Mouse (Mus musculus): Measurements from ENCODE around the gene Mettl21e. TPM values are rescaled to one million over a fixed set of nuclear protein-coding genes. Genes with fewer than 3 reads are reported as not detected.
"Not testable (repeated sequence)": the region's sequence is repeated elsewhere in the genome, so short reads cannot be mapped to it uniquely, and the experiment has no call there.

Gene Mettl21e
- polyA plus RNA-seq (2016; fragmentation: Nextera tagmentation; extraction: Ambion mirVana) = not detected in 2 replicates

DNA sequence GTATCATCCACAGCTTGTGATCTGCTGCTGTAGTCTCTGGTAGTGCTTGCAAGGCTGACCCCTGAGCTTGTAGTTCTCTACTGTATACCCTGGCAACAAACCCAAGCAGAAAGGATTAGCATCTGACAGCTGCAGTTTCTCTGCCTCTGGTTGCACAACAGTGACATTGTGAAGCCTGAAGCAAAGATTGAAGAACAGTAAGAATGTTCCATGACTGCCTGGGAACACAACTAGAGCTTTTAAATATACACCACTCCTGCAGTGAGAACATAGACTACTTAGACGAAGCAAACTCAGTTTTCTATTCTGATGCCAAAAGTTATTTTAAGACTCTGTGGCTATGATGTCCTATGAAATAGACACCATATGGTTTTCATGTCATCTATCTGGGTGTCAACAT, at the start of gene Mettl21e:
Gene Mettl21e, minus strand, starts transcription at position 86 of the 400 bp plus-strand sequence.
- DNase-seq (ENCODE audit: extremely low spot score, low spot score) = no peak
- Histone ChIP-seq H3K27ac (no peak within 1 kb of the TSS), H3K36me3 (replicated peaks) (no peaks in the 10 kb centered on the region), H3K4me3 (no peak within 1 kb of the TSS), H3K4me1 (no peaks in the 10 kb centered on the region), H3K9me3 (no peaks in the 10 kb centered on the region), H3K27me3 (ENCODE audit: poor library complexity, severe bottlenecking) (no peaks in the 10 kb centered on the region)
- WGBS = 84% methylated on average over 1 of the region's 1 CpGs

DNA sequence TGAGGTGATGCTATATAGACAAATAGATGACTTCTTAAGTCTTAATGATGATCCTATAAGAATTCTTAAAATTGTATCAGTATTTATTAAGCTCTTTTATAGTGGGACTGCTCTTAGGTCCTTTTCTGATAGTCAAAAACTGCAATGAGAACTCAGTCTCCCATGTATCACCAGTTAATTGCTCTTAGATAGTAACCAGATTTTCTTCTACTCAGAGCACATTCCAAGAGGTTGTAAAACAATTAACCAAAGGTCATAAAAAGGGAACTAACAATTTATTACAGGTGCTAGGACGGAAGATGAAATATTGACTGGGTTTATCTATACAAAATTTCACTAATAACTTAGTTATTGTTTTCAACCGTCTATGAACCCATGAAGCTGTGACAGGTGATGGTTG, 21.7 kb upstream of the Mettl21e start:
- H3K36me3 ChIP-seq (replicated peaks); H3K9me3 ChIP-seq; H3K27ac ChIP-seq; DNase-seq (ENCODE audit: extremely low spot score, low spot score); H3K27me3 ChIP-seq (ENCODE audit: poor library complexity, severe bottlenecking); H3K4me3 ChIP-seq; H3K4me1 ChIP-seq: not testable (repeated sequence)
- WGBS = 88% methylated on average over 2 of the region's 2 CpGs

DNA sequence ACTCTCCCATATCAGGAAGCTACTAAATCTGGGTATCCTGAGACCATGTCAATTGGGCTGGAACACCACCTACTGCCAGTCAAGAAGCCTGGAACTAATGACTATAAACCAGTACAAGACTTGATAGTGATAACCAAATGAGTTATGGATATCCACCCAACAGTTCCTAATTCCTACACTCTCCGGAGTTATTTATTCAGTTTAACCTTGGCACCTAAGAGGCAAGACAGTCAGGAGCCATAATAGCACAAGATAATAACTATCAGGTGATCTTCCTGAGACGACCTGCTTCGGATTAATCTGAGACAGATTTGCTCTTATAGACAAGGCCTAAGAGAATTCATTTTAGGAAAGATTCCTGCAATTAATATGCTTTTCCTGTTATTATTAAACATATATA, 21.2 kb upstream of the Mettl21e start:
- Histone ChIP-seq H3K4me3 (no peak overlapping the region), H3K9me3 (no peaks in the 10 kb centered on the region), H3K27ac (no peak overlapping the region), H3K4me1 (no peaks in the 10 kb centered on the region), H3K36me3 (replicated peaks) (no peaks in the 10 kb centered on the region), H3K27me3 (ENCODE audit: poor library complexity, severe bottlenecking) (no peaks in the 10 kb centered on the region)
- WGBS = 90% methylated on average over 3 of the region's 3 CpGs
- DNase-seq (ENCODE audit: extremely low spot score, low spot score) = no peak

DNA sequence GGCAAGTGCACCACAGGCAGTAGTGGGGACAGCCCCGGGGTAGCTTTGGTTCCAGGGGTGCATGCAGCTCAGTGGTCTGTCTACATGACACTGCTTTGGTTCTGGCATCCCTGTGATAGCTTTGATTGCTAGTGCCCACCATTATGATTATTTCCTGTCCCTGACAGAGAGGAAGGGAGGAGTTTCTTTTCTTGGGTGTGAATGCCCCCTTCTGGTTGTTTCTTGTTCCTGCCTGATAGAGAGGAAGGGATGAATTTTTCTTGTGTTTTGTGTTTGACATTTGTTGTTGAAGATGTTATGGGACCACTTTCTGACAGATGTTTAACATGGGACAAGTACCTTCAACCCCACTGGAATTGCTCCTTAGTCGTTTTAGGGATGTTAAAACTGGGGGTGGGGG, 18.5 kb upstream of the Mettl21e start:
- Histone ChIP-seq H3K4me3 (no peak overlapping the region), H3K36me3 (replicated peaks) (no peaks in the 10 kb centered on the region), H3K27ac (no peak overlapping the region), H3K4me1 (no peaks in the 10 kb centered on the region), H3K27me3 (ENCODE audit: poor library complexity, severe bottlenecking) (no peaks in the 10 kb centered on the region), H3K9me3 (no peaks in the 10 kb centered on the region)
- DNase-seq (ENCODE audit: extremely low spot score, low spot score) = no peak
- WGBS = 83% methylated on average over 2 of the region's 2 CpGs

DNA sequence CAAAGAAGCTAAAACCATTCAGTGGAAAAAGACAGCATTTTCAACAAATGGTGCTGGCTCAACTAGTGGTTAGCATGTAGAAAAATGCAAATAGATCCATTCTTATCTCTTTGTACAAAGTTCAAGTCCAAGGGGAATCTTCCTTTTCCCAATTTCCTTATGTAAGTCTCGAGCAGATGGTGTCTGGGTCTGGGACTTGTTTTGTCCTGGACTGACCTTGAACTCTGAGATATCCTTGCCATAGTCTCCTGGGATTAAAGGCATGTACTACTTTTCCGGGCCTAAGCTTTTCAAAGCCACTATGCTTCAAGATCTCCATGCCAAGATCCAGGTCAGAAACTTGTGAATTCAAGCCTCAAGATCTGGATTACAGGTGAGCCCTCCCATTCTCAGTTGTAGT, 16.6 kb upstream of the Mettl21e start:
- Histone ChIP-seq H3K27ac (no peak overlapping the region), H3K36me3 (replicated peaks) (no peaks in the 10 kb centered on the region), H3K4me1 (no peaks in the 10 kb centered on the region), H3K27me3 (ENCODE audit: poor library complexity, severe bottlenecking) (no peaks in the 10 kb centered on the region), H3K9me3 (no peaks in the 10 kb centered on the region), H3K4me3 (no peak overlapping the region)
- no peak for DNase-seq (ENCODE audit: extremely low spot score, low spot score)
- WGBS = 79% methylated on average over 2 of the region's 2 CpGs

DNA sequence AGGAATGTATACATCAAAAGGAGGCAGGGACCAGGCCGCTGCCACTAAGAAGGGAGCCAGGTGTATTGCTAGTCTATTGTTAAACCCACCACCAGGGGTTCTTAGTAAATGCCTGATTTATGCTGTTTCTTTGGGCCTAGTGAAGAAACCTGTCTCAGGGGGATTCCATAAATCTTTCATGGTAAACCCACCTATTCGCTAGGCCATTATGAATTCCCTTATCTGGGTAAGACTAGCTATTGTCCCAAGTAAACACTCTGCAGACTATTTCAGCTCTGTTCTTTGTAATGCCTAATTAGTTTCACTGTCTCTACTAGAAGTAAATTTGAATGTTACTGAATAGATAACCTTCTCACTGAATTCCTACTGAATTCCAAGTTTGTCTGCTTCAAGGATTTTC, 15.8 kb upstream of the Mettl21e start:
- DNase-seq (ENCODE audit: extremely low spot score, low spot score); H3K4me3 ChIP-seq; H3K36me3 ChIP-seq (replicated peaks); H3K27me3 ChIP-seq (ENCODE audit: poor library complexity, severe bottlenecking); H3K27ac ChIP-seq; H3K9me3 ChIP-seq; H3K4me1 ChIP-seq: not testable (repeated sequence)
- WGBS = 93% methylated on average over 2 of the region's 2 CpGs

DNA sequence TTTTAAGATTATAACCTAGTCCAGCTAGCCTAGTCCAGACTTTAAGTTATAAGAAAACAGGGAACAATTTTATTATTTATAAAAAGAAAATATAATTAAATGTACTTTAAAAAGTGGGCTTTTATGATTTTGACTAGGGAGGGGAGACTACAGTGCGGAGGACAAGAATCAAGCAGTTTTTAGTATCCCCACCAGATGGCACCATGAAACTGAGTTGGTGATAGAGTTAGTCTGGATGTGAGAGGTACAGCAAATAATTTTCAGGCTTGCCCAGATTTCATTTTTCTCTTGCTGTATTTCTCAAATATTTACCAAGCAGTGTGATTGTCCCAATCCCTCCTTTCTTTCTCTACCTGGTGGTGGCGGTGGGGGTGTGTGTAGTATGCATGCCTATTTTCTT, 10.3 kb upstream of the Mettl21e start:
- H3K27me3 ChIP-seq (ENCODE audit: poor library complexity, severe bottlenecking) = no peaks in the 10 kb centered on the region
- DNase-seq (ENCODE audit: extremely low spot score, low spot score) = no peak
- H3K9me3 ChIP-seq = no peaks in the 10 kb centered on the region
- H3K36me3 ChIP-seq (replicated peaks) = no peaks in the 10 kb centered on the region
- WGBS = 58% methylated on average over 2 of the region's 2 CpGs
- no peaks in the 10 kb centered on the region for H3K4me1 ChIP-seq
- H3K27ac ChIP-seq = no peak overlapping the region
- no peak overlapping the region for H3K4me3 ChIP-seq

DNA sequence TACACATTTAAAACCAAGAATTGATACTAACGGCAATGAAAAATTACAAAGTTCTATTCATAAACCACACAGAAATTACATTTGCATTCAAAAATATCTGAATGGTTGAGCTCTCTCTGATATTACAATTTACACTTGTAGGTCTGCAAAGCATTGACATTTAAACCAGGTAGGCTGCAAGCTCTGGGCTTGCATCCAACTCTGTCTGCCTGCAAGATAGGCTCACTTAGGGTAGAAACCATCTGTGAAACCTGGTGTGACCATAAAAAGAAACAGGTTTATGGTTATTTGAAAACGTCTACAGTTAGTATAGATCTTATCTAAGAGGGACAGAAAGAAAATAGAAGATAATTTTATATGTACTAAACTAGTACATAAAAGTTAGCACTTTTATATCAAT, 1.6 kb downstream of the Mettl21e start:
- H3K4me1 ChIP-seq = no peaks in the 10 kb centered on the region
- 88% methylated on average over 2 of the region's 2 CpGs for WGBS

DNA sequence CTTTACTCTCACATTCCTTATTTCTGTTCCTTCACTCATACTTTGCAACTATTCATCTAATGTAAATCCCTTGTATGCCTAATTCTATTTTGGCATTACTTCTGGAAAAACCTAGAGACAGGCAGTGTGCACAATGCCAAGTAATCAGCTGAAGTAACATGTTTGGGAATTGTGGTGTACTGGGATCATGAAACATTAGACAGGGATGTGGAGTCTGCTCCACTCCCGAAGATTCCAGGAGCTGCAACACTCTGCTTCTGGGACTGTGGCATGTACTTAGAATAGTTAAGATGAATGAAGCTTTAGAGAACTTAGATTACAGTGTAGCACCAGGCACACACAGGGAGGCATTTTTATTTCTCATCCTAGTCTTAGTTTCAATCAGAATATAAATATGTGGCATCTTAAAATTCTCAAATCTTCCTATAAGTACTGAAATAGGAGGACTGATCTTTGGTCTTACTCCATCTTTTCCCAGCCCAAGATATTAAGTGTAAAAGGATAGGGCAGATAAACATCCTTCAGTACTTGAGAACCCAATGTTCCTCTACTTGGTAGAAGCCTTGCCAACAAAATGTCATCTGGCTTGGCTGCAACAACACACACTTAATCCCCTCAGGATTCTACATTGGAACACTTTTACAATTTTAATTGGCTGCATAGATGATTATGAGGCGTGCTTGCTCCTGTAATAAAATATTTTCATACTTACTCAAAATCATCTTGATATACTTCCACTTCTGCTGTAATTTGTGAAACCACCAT, 2.2 kb downstream of the Mettl21e start:
- no peaks in the 10 kb centered on the region for H3K9me3 ChIP-seq
- WGBS = 81% methylated on average over 2 of the region's 2 CpGs
- H3K4me3 ChIP-seq = no peak overlapping the region
- H3K4me1 ChIP-seq = no peaks in the 10 kb centered on the region
- no peaks in the 10 kb centered on the region for H3K27me3 ChIP-seq (ENCODE audit: poor library complexity, severe bottlenecking)
- DNase-seq (ENCODE audit: extremely low spot score, low spot score) = no peak
- no peaks in the 10 kb centered on the region for H3K36me3 ChIP-seq (replicated peaks)
- H3K27ac ChIP-seq = no peak overlapping the region

More for the DNA sequence above, 1.6 kb downstream of the Mettl21e start:
- Histone ChIP-seq H3K4me3 (no peak overlapping the region), H3K27me3 (ENCODE audit: poor library complexity, severe bottlenecking) (no peaks in the 10 kb centered on the region), H3K36me3 (replicated peaks) (no peaks in the 10 kb centered on the region), H3K27ac (no peak overlapping the region), H3K9me3 (no peaks in the 10 kb centered on the region)
- DNase-seq (ENCODE audit: extremely low spot score, low spot score) = no peak

DNA sequence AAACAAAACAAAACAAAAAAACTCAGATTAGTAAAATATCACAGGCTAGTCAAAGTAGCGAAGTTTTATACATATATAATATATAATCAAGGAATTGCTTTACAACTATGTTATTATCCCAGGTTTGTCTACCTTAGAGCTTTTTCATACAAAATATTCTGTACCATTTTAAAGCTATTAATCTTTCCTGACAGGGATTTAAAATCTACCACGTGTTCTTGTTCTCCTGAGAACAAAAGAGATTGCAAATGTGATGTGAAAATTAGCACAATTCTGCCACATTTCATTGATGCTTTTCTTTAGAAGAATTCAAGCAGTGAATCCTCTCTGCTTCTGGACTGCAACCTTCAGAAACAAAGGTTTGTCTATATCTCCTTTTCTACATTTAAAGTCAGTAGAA, 4.3 kb downstream of the Mettl21e start:
- 63% methylated on average over 2 of the region's 2 CpGs for WGBS

DNA sequence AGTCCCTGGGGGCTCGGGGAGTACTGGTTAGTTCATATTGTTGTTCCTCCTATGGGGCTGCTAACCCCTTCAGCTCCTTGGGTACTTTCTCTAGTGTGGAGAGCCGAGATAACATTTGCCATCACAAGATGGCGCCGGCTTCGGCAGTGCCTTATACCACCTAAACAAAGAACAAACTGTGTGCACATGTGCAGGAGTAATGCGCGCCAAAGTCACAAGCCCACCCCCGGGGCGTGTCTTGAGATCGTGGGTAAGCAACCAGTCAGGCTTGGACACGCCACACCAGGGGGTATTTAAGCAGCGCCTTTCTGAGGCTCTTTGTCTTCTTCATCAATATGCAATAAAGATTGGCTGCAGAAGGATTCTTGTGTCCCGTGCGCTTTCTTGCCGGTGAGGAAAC, 15.9 kb downstream of the Mettl21e start:
- Histone ChIP-seq H3K4me3 (no peak overlapping the region), H3K9me3 (no peaks in the 10 kb centered on the region), H3K4me1 (peaks cover 8% of the 10 kb centered on the region; the same call in 1 of the 2 replicates), H3K27ac (no peak overlapping the region), H3K36me3 (replicated peaks) (no peaks in the 10 kb centered on the region), H3K27me3 (ENCODE audit: poor library complexity, severe bottlenecking) (peaks cover 20% of the 10 kb centered on the region)
- no peak for DNase-seq (ENCODE audit: extremely low spot score, low spot score)
- 92% methylated on average over 15 of the region's 15 CpGs for WGBS

More for the DNA sequence above, 4.3 kb downstream of the Mettl21e start:
- H3K27me3 ChIP-seq (ENCODE audit: poor library complexity, severe bottlenecking) = no peaks in the 10 kb centered on the region
- no peak overlapping the region for H3K27ac ChIP-seq
- no peaks in the 10 kb centered on the region for H3K4me1 ChIP-seq
- DNase-seq (ENCODE audit: extremely low spot score, low spot score) = no peak
- H3K9me3 ChIP-seq = no peaks in the 10 kb centered on the region
- no peaks in the 10 kb centered on the region for H3K36me3 ChIP-seq (replicated peaks)
- no peak overlapping the region for H3K4me3 ChIP-seq

DNA sequence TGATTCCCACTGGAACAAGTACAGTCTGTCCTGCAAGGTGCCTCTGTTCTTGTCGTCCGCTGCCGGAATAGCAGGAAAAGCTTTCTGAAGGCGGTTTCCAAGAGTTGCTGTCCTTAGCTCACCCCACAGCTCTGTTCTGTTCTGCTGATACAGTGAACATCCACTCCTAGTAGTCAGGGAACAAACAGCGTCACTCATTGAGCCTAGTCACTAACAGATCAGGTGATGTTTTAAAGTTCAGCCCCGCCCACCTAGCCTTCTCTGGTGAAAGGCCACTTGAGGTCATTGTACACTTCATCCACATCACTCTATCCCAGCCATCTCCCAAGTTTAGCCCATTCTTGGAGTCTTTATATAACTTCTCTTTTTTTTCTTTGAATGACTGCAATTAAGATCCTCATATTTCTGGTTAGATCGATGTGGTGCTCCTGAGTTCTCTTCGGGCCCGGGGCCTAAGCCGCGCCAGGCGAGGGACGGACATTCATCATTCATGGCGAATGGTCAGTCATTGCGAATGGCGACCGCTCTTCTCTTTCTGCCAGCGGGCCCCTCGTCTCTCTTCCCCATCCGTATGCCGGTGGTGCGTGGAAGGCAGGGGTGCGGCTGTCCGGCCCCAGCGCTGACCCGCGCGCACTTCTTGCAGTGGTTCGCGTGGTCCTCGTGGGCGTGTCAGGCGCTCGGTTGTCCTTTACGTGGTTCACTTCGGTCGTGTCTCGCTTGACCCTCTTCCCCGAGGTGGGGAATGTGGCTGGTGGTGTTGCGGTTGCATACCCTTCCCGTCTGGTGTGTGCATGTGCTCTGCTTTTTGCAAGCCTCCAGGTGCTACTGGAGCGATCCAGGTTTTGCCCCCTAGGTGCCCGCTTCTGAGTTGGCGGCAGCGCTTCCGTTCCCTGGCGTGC, 20.2 kb downstream of the Mettl21e start:
- DNase-seq (ENCODE audit: extremely low spot score, low spot score) = no peak
- Histone ChIP-seq H3K4me3 (peak overlapping the region; percentile 60), H3K4me1 (peaks cover 8% of the 10 kb centered on the region; the same call in 1 of the 2 replicates), H3K27me3 (ENCODE audit: poor library complexity, severe bottlenecking) (peaks cover 24% of the 10 kb centered on the region), H3K36me3 (replicated peaks) (no peaks in the 10 kb centered on the region), H3K27ac (0 out of 2 replicates have a peak overlapping the region, but pooled peaks have one; percentile 16), H3K9me3 (no peaks in the 10 kb centered on the region)
- WGBS = 19% methylated on average over 47 of the region's 47 CpGs

DNA sequence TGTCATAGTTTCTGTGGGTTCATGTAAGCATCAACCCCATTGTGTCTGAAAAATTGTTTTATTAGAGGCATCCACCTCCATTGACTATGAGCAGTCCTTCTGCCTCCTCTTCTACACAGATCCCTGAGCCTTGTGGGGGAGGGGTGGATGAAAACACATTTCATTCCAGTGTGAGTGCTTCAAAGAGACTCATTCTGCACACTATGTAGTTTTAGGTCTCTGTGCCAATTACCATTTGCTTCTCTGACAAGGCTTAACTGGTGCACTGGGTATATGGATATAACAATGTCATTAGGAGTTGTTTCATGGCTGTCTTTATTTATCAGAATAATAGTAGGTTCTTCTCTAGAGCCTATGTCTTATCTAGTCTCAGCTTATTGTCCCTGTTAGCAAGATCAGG, 32.4 kb downstream of the Mettl21e start:
- Histone ChIP-seq H3K27ac (no peak overlapping the region), H3K36me3 (replicated peaks) (peaks cover 14% of the 10 kb centered on the region), H3K9me3 (no peaks in the 10 kb centered on the region), H3K4me1 (no peaks in the 10 kb centered on the region), H3K27me3 (ENCODE audit: poor library complexity, severe bottlenecking) (no peaks in the 10 kb centered on the region), H3K4me3 (no peak overlapping the region)
- DNase-seq (ENCODE audit: extremely low spot score, low spot score) = no peak
